Mouse (Mus musculus): ENCODE measurements around the gene Cldn14. TPM values are rescaled to one million over a fixed set of nuclear protein-coding genes. Genes with fewer than 3 reads are reported as not detected.

Gene Cldn14
- polyA plus RNA-seq, 1 experiment from 2014 or later, result 0.91 TPM

GRCm38 (mm10) chr16:93975430-93975829 is 33.2 kb downstream of the Cldn14 start:
- H3K27ac ChIP-seq, result no peak overlapping the region
- WGBS (ENCODE audit: insufficient replicate concordance), result 74% methylated on average over 12 of the region's 12 CpGs
- no peak overlapping the region for H3K9ac ChIP-seq
- no peak overlapping the region for H3K4me2 ChIP-seq
- H3K27me3 ChIP-seq, result no peaks in the 10 kb centered on the region
- no peak overlapping the region for H3K4me3 ChIP-seq (replicated peaks)
- no peaks in the 10 kb centered on the region for H3K36me3 ChIP-seq
- ATAC-seq (ENCODE audit: low read depth) (no peak), DNase-seq (no peak)
- H3K9me3 ChIP-seq (replicated peaks), result no peaks in the 10 kb centered on the region
- H3K4me1 ChIP-seq (replicated peaks), result peaks cover 19% of the 10 kb centered on the region

DNA sequence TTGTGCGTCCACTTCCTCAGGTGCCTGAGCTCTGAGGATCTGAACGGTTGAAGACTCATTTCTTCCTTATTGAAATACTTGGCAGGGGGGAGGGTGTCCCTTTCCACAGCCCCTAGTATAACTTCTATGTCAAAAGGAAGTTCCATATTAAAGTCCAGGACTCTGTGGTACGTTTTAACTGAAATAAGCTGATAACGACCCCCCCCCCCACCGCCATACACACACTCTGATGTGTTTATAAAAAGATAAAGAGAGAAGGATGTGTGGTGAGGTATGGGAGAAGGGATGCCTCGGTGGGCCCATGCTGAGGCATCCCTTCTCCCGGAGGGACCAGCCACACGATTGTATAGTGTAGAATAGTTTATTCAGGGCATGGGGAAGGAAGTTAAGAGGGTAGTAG is 34.4 kb downstream of the Cldn14 start:
- H3K36me3 ChIP-seq, result no peaks in the 10 kb centered on the region
- no peaks in the 10 kb centered on the region for H3K27me3 ChIP-seq
- H3K27ac ChIP-seq, result no peak overlapping the region
- peaks cover 19% of the 10 kb centered on the region for H3K4me1 ChIP-seq (replicated peaks)
- H3K9ac ChIP-seq, result no peak overlapping the region
- H3K4me2 ChIP-seq, result peak overlapping the region; percentile 59
- 26% methylated on average over 8 of the region's 8 CpGs for WGBS (ENCODE audit: insufficient replicate concordance)
- ATAC-seq (ENCODE audit: low read depth), result peak; percentile 20; the same call in 1 of the 2 replicates
- DNase-seq, result no peak
- H3K9me3 ChIP-seq (replicated peaks), result no peaks in the 10 kb centered on the region
- H3K4me3 ChIP-seq (replicated peaks), result peak overlapping the region; percentile 42; the same call in 1 of the 2 replicates

DNA sequence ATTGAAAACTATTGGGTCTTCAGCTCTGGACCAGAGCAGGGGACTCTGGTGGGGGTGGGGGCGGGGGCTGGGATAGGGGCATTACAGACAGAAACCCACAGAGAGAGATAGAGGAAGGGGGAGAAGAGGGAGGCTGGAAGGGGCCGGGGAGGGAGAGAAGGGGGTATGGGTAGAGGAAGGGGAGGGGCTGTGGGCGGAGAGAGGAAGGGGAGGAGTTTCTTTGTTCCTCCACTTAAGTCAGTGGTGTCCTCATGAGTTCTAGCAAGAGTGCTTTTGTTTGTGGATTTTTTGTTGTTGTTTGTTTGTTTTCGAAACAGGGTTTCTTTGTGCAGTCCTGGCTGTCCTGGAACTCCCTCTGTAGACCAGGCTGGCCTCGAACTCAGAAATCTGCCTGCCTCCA is 35.1 kb downstream of the Cldn14 start:
- ATAC-seq (ENCODE audit: low read depth) (peak; percentile 61; the same call in 1 of the 2 replicates), DNase-seq (peak; percentile 12)
- WGBS (ENCODE audit: insufficient replicate concordance), result 19% methylated on average over 5 of the region's 5 CpGs
- peaks cover 19% of the 10 kb centered on the region for H3K4me1 ChIP-seq (replicated peaks)
- no peaks in the 10 kb centered on the region for H3K36me3 ChIP-seq
- H3K4me2 ChIP-seq, result peak overlapping the region; percentile 59
- H3K9ac ChIP-seq, result peak overlapping the region; percentile 45
- no peaks in the 10 kb centered on the region for H3K27me3 ChIP-seq
- no peaks in the 10 kb centered on the region for H3K9me3 ChIP-seq (replicated peaks)
- H3K4me3 ChIP-seq (replicated peaks), result peak overlapping the region; percentile 42
- no peak overlapping the region for H3K27ac ChIP-seq

DNA sequence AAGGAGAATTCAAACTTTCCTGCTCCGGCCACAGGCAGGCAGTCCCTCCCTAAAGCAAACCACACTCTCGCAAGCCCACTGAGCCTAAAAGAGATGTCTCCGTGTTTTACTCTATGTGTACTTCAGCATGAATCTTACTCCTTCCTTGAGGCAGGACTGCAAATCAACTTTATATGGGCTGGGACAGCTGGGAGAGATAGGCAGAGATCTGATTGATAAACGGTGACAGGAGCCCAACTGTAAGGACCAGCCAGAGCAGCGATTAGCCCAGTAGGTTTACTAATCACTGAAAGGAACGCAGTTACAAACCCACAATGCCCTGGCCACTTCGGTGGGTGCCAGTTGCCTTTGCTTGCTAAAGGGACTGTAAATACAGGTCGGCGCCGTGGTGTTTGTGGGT is 35.5 kb downstream of the Cldn14 start:
- ATAC-seq (ENCODE audit: low read depth), result peak; percentile 61; the same call in 1 of the 2 replicates
- 12% methylated on average over 10 of the region's 10 CpGs for WGBS (ENCODE audit: insufficient replicate concordance)
- Histone ChIP-seq H3K4me1 (replicated peaks) (peaks cover 19% of the 10 kb centered on the region), H3K9ac (peak overlapping the region; percentile 45), H3K4me2 (peak overlapping the region; percentile 59), H3K9me3 (replicated peaks) (no peaks in the 10 kb centered on the region), H3K4me3 (replicated peaks) (peak overlapping the region; percentile 42), H3K36me3 (no peaks in the 10 kb centered on the region), H3K27me3 (no peaks in the 10 kb centered on the region), H3K27ac (no peak overlapping the region)
- no peak for DNase-seq

DNA sequence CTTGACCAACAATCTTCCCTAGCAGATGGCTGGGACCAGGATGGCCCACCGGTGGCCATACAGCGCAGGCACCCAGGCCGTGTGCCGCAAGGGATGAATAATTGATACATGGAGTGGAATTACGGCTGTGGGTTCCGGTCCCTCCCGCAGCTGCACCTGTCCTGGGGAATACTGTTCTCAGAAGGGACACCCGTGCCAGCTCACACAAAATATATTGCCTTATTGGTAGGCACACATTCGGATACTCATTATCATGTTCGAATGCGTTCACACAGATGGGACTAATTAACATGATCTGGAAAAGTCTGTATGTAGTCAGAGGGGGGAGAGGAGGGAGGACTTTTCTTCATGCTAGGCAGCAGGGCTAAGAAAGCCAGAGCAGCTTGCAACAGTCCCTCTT is 37.6 kb downstream of the Cldn14 start:
- Histone ChIP-seq H3K27ac (no peak overlapping the region), H3K36me3 (no peaks in the 10 kb centered on the region), H3K4me1 (replicated peaks) (peaks cover 19% of the 10 kb centered on the region), H3K27me3 (peaks cover 4% of the 10 kb centered on the region; the same call in 1 of the 2 replicates), H3K4me2 (no peak overlapping the region), H3K4me3 (replicated peaks) (no peak overlapping the region), H3K9me3 (replicated peaks) (no peaks in the 10 kb centered on the region), H3K9ac (no peak overlapping the region)
- no peak for DNase-seq
- no peak for ATAC-seq (ENCODE audit: low read depth)
- 78% methylated on average over 11 of the region's 11 CpGs for WGBS (ENCODE audit: insufficient replicate concordance)

GRCm38 (mm10) chr16:93967893-93968292 is 40.7 kb downstream of the Cldn14 start:
- H3K4me3 ChIP-seq (replicated peaks), result no peak overlapping the region
- peaks cover 7% of the 10 kb centered on the region for H3K27me3 ChIP-seq
- H3K4me1 ChIP-seq (replicated peaks), result peaks cover 4% of the 10 kb centered on the region; the same call in 1 of the 2 replicates
- H3K36me3 ChIP-seq, result no peaks in the 10 kb centered on the region
- 75% methylated on average over 8 of the region's 8 CpGs for WGBS (ENCODE audit: insufficient replicate concordance)
- DNase-seq (no peak), ATAC-seq (ENCODE audit: low read depth) (no peak)
- no peak overlapping the region for H3K4me2 ChIP-seq
- H3K9me3 ChIP-seq (replicated peaks), result no peaks in the 10 kb centered on the region
- no peak overlapping the region for H3K27ac ChIP-seq
- H3K9ac ChIP-seq, result no peak overlapping the region

- no peak for DNase-seq
- Histone ChIP-seq H3K27me3 (peaks cover 7% of the 10 kb centered on the region), H3K4me3 (replicated peaks) (no peak overlapping the region), H3K9me3 (replicated peaks) (no peaks in the 10 kb centered on the region), H3K36me3 (no peaks in the 10 kb centered on the region), H3K4me2 (no peak overlapping the region), H3K9ac (no peak overlapping the region), H3K4me1 (replicated peaks) (no peaks in the 10 kb centered on the region), H3K27ac (no peak overlapping the region)
- ATAC-seq (ENCODE audit: low read depth), result no peak
- 60% methylated on average over 5 of the region's 5 CpGs for WGBS (ENCODE audit: insufficient replicate concordance)
These were observed 46.4 kb downstream of the Cldn14 start for GRCm38 (mm10) chr16:93962283-93962682.

DNA sequence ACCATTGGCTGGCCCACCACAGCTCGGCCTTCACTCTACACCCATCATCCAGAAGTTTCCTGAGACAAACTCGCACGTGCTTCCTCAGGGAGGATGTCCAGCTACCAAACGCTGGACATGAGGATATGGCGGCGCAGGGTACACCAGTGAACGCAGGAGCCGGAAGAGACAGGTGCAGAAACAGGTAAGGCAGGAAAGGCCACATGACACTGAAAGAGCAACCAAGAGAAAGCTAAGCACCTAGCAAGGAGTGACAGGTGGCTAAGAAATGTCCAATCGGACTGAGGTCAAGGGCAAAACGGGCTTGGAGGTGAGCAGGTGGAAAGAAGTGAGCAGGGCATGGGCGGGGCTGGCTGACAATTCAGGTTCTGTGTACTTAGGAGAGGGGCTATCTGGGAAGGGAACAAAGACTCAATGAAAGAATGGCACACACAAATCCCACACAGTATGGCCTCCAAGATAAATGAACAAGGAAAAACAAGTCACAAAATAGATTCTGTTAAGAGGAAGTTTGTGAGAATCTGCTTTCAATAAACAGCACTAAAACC is 47.5 kb downstream of the Cldn14 start:
- Histone ChIP-seq H3K4me3 (replicated peaks) (no peak overlapping the region), H3K27ac (no peak overlapping the region), H3K4me2 (no peak overlapping the region), H3K9me3 (replicated peaks) (no peaks in the 10 kb centered on the region), H3K9ac (no peak overlapping the region), H3K27me3 (peaks cover 3% of the 10 kb centered on the region; the same call in 1 of the 2 replicates), H3K4me1 (replicated peaks) (no peaks in the 10 kb centered on the region), H3K36me3 (no peaks in the 10 kb centered on the region)
- ATAC-seq (ENCODE audit: low read depth) (no peak), DNase-seq (no peak)
- WGBS (ENCODE audit: insufficient replicate concordance), result 73% methylated on average over 11 of the region's 11 CpGs

DNA sequence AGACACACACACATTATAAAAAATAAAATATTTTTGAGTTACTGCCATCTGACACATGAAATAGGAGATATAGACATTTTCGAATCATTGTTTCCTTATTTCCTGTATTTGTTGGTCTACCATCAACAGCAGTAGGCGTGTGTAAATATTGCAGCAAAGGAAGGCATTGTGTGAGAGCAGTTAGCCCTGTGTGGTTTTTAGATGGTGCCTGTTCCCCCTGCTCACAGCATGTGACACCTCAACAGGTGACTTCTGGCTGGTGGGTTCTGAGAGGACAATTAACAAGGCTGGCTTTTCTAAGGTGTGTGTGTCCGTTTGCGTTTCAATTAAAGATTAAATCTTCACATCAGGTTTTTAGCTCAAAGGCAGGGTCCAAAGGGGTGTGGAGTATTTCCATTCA is 48.1 kb downstream of the Cldn14 start:
- 61% methylated on average over 4 of the region's 4 CpGs for WGBS (ENCODE audit: insufficient replicate concordance)
- Histone ChIP-seq H3K4me3 (replicated peaks) (no peak overlapping the region), H3K4me2 (no peak overlapping the region), H3K27ac (no peak overlapping the region), H3K27me3 (peaks cover 3% of the 10 kb centered on the region; the same call in 1 of the 2 replicates), H3K9me3 (replicated peaks) (no peaks in the 10 kb centered on the region), H3K4me1 (replicated peaks) (no peaks in the 10 kb centered on the region), H3K36me3 (no peaks in the 10 kb centered on the region), H3K9ac (no peak overlapping the region)
- ATAC-seq (ENCODE audit: low read depth) (no peak), DNase-seq (no peak)

DNA sequence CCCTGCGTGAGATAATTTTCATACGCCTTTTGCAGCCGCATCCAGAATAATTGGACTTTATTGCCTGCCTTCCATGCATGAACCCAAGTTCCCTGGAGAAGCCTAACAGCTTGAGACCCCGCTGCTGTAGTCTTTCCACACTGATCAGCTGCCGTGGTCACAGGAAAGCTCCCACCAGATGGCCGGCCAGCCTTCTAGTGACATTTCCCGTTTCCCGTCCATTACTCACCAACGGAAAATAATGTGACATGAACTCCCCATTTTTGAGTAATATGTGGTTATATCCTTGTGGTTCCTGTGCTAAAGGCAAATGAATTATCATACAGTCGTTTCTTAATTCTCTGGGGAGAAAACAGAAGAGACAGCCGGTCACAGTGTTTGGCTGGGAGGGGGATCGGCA is 51.2 kb downstream of the Cldn14 start:
- H3K4me1 ChIP-seq (replicated peaks), result no peaks in the 10 kb centered on the region
- H3K9ac ChIP-seq, result no peak overlapping the region
- 54% methylated on average over 12 of the region's 12 CpGs for WGBS (ENCODE audit: insufficient replicate concordance)
- H3K4me3 ChIP-seq (replicated peaks), result no peak overlapping the region
- no peak for ATAC-seq (ENCODE audit: low read depth)
- no peak overlapping the region for H3K27ac ChIP-seq
- no peak for DNase-seq
- H3K36me3 ChIP-seq, result no peaks in the 10 kb centered on the region
- H3K4me2 ChIP-seq, result no peak overlapping the region
- no peaks in the 10 kb centered on the region for H3K9me3 ChIP-seq (replicated peaks)
- H3K27me3 ChIP-seq, result no peaks in the 10 kb centered on the region

DNA sequence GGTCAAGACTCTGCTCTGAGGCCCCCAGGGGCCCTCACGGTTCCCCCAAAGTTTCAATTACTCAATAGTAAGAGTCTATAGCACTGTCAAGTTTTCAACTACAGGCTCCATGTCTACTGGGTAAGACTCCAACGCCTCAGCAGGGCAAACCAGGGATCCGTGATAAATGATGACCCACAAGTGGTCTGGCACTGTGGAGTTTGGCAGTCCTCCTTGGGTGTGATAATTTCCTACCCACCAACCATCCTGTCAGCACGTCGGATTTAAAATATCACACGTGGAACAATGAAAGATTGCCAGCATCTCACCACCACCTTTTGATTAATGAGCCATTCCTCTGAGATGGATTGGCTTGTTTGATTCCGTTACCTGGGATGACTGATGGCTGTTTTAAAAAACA is 51.7 kb downstream of the Cldn14 start:
- H3K9ac ChIP-seq, result no peak overlapping the region
- 60% methylated on average over 7 of the region's 7 CpGs for WGBS (ENCODE audit: insufficient replicate concordance)
- DNase-seq (no peak), ATAC-seq (ENCODE audit: low read depth) (no peak)
- no peak overlapping the region for H3K27ac ChIP-seq
- no peaks in the 10 kb centered on the region for H3K27me3 ChIP-seq
- no peak overlapping the region for H3K4me2 ChIP-seq
- H3K9me3 ChIP-seq (replicated peaks), result no peaks in the 10 kb centered on the region
- H3K36me3 ChIP-seq, result no peaks in the 10 kb centered on the region
- H3K4me1 ChIP-seq (replicated peaks), result no peaks in the 10 kb centered on the region
- H3K4me3 ChIP-seq (replicated peaks), result no peak overlapping the region

DNA sequence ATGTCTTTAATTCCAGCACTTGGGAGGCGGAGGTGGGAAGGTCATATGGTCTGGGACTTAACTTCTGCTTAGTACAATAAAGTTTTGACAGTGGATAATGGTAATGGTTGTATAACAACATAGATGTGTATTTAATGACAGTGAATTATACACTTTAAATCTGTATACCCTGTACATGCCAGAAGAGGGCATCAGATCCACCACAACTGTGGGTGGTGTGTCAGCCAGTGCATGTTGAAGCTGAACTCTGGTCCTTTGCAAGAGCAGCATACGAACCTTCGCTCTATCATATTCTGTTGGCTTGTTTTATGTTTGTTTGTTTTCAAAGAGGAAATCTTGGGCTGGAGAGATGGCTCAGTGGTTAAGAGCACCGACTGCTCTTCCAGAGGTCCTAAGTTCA is 61.2 kb downstream of the Cldn14 start:
- Histone ChIP-seq H3K9ac (no peak overlapping the region), H3K4me3 (replicated peaks) (no peak overlapping the region), H3K36me3 (no peaks in the 10 kb centered on the region), H3K4me1 (replicated peaks) (no peaks in the 10 kb centered on the region), H3K27me3 (peaks cover 26% of the 10 kb centered on the region), H3K27ac (no peak overlapping the region), H3K9me3 (replicated peaks) (no peaks in the 10 kb centered on the region), H3K4me2 (no peak overlapping the region)
- no peak for DNase-seq
- ATAC-seq (ENCODE audit: low read depth), result no peak
- WGBS (ENCODE audit: insufficient replicate concordance), result 65% methylated on average over 4 of the region's 4 CpGs

Measured in liver, embryonic 13.5 days (tissue).